Mouse (Mus musculus) adrenal gland, postnatal 4 days (tissue): ENCODE results near the gene Ebp. TPM values are rescaled to one million over a fixed set of nuclear protein-coding genes. Genes with fewer than 3 reads are reported as not detected.

Experiments used
- total RNA-seq, 2 experiments: library from RNA; stranded (reverse); gene quantifications; 2 replicates each; pipeline ENCODE4 v1.2.3; 2021

Ebp gene
- total RNA-seq, 2 experiments from 2014 or later = 42.7 to 47.8 TPM

Other genes starting within 250 kb of the Ebp start
- 10 to 100 TPM; 29.9 to 38.9 TPM for gene Hdac6, start 245.6 kb downstream of the Ebp start, total RNA-seq
- gene Gata1, start 215.4 kb downstream of the Ebp start, total RNA-seq = 1 to 10 TPM; 2.0 to 3.4 TPM
- gene Glod5, start 175.0 kb downstream of the Ebp start, total RNA-seq = 1 to 10 TPM in 1 of 2 experiments, not detected in 1; 1.1 TPM
- gene Suv39h1, start 118.8 kb downstream of the Ebp start, total RNA-seq = 10 to 100 TPM; 28.9 to 30.0 TPM
- 1 to 10 TPM; 3.1 to 3.3 TPM for gene Was, start 103.0 kb downstream of the Ebp start, total RNA-seq
- gene Wdr13, start 60.6 kb downstream of the Ebp start, total RNA-seq = 10 to 100 TPM; 68.3 to 76.5 TPM
- 100 to 1,000 TPM; 391 to 494 TPM for gene Rbm3, start 47.6 kb downstream of the Ebp start, total RNA-seq
- gene Tbc1d25, start 17.3 kb downstream of the Ebp start, total RNA-seq = 1 to 10 TPM; 7.6 to 8.2 TPM
- 1 to 10 TPM; 7.6 to 8.0 TPM for gene Porcn, start 13.0 kb upstream of the Ebp start, total RNA-seq
- gene Ftsj1, start 58.9 kb upstream of the Ebp start, total RNA-seq = 10 to 100 TPM; 18.5 to 21.3 TPM
- gene Slc38a5, start 77.6 kb upstream of the Ebp start, total RNA-seq = 1 to 10 TPM; 2.1 to 7.4 TPM
- gene Ssxb10, start 133.9 kb upstream of the Ebp start, total RNA-seq = not detected
- gene Ssxb9, start 173.5 kb upstream of the Ebp start, total RNA-seq = not detected
- gene Ssxb1, start 219.8 kb upstream of the Ebp start, total RNA-seq = not detected